In the genomic region with DNA sequence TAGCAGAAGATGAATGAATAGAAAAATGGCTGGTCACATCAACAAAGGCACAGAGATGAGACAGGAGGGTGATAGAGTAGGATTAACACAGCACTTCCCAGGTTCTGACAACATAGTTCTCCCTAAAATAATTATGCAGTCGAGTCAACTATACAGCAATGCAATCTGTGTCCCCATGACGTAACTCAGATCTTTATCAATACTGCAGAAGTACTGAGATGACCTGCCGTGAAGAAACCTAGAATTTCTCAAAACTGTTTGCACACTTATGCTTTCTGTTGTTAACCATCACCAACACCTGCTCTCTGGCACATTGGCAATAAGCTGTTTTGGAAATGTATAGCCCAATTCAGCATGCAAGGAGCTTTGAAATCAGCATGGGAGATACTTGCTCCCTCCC, we compare ENCODE assay signal across 10 mouse cellular contexts. TPM values are rescaled to one million over a fixed set of nuclear protein-coding genes. Genes with fewer than 3 reads are reported as not detected.
A peak's percentile ranks its signal among the peaks of the same experiment; 100 is the strongest.
DNase-seq lines count a peak whose midpoint lies in the region; ATAC-seq lines count a peak whose summit lies in the region.
"Had no signal": no experiment of that assay in that cellular context is flagged by ENCODE, and none has a peak within 500 bp of the region (broad histone marks: within the 10 kb centered on the region; RNA-seq: fewer than 3 reads in every experiment).

No protein-coding gene starts in this region.

- DNase-seq in CD4-positive helper T cell, adult 2 months (ENCODE audit: low read depth, low spot score) = peak; percentile 6
- peak; percentile 50 for DNase-seq in CD4-positive, CD25-positive, alpha-beta regulatory T cell, adult 2 months (ENCODE audit: low read depth, low spot score)
- DNase-seq in fat pad, adult 2 months (ENCODE audit: extremely low read depth, low read depth, low spot score) = peak; percentile 80
- no peak for DNase-seq in c-Kit-positive CD71-positive TER-119-positive erythroid progenitor cells, embryonic 14.5 days (ENCODE audit: low spot score)
- no peak for DNase-seq in urinary bladder, adult 18-20 months (ENCODE audit: low spot score in 2 of 2)
- DNase-seq in cerebellum, postnatal 14 days = no peak

- peak; percentile 60 for ATAC-seq in inflammation-experienced regulatory T-cells, adult 6 months
- ATAC-seq: activated CD4-positive, CD25-positive, alpha-beta regulatory T cell, adult 4 months; forebrain, embryonic 15.5 days; Patski had no signal

RNA-seq across cellular contexts. Expression of gene Nampt, which starts 52.8 kb away (rescaled TPM):
- polyA plus RNA-seq in inflammation-experienced regulatory T-cells, adult 6 months (2017; shearing (Covaris generic)) = 10 to 100 TPM; 31.6 to 32.8 (median 32.4) TPM

Comparison
In these comparisons a context has a peak if more than half of its experiments do, and no peak if none do; other contexts are left out.
1. DNase-seq: peak in CD4-positive helper T cell, adult 2 months (single experiment), CD4-positive, CD25-positive, alpha-beta regulatory T cell, adult 2 months (single experiment) and fat pad, adult 2 months (single experiment); none in c-Kit-positive CD71-positive TER-119-positive erythroid progenitor cells, embryonic 14.5 days (single experiment), urinary bladder, adult 18-20 months (0 of 2) and cerebellum, postnatal 14 days (0 of 2).